Mouse (Mus musculus) natural killer cell, adult 2 months (primary cell): ENCODE results near the gene Olfr769.
"Not testable (repeated sequence)": the region's sequence is repeated elsewhere in the genome, so short reads cannot be mapped to it uniquely, and the experiment has no call there.

ENCODE experiments used
- DNase-seq, 2 experiments: peaks; one replicate each; pipeline ENCODE4 v3.0.0; 2022; ENCODE audit warnings: low spot score in 2 of 2

The Olfr769 gene

DNA sequence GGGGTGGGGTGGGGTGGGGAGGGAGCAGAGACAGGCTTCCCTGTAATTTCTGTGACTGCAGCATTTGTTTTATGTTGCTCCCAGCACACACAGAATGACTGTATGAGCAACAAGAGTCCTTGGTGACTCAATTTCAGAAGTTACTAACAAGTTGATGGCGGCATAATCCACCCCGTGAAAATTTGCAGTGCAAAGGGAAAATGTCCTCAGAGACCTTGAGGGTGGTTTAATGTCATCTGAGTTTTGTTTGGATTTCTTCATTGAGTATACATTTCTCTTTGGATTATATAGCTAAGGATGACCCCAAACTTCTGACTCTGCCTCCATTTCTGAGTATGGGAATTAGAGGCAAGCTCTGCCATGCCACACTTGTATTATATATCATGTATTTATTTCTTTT lies at the start of gene Olfr769:
TSS of gene Olfr769 (minus strand) at position 101 of the 400 bp plus-strand sequence.
- no peak for DNase-seq

- DNase-seq, result no peak
Measured at GRCm38 (mm10) chr10:129164651-129165050, 47.0 kb upstream of the Olfr769 start, which contains the start of gene Olfr771. Olfr771 (minus strand) TSS chr10:129164751.

DNA sequence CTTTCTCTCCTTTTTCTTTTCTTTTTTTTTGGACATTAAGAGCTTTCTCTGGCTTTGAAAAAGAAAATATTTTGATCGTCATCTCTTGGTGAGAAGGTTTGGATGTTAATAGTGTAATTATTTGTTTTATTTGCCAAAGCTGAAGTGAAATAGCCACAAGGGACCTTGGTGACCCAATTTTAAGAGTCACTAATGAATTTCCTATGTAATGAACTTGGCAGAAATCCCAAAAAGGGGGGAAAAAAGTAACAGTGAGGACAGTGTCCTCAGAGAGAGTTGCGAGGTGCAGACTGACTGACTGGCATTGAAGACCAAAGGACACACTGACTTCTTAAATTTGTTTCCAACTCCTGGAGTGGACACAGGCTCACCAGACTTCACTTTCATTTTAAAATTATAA lies 21.2 kb upstream of the Olfr769 start, which contains the start of gene Olfr770:
TSS of gene Olfr770 (minus strand) at position 101 of the 400 bp plus-strand sequence.
- DNase-seq, result no peak

DNA sequence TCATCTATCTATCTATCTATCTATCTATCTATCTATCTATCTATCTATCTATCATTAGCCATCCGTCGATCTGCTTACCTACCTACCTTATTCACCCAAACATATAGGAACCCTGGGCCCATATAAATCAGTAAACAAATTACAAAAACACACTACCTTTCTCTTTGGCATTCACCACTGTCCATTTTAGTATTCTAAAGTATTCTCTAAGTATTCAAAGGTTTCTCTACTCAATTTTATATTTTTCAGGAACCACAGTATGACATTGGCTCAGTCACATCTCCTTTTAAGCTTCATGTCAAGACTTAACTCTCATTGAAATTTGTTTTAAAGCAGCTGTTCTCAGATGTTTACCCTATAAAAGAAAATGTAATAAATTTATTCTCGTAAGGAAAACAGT lies 2.5 kb downstream of the Olfr769 start:
- DNase-seq, result no peak

- no peak for DNase-seq
Measured at GRCm38 (mm10) chr10:129101231-129101630, 16.4 kb downstream of the Olfr769 start.

DNA sequence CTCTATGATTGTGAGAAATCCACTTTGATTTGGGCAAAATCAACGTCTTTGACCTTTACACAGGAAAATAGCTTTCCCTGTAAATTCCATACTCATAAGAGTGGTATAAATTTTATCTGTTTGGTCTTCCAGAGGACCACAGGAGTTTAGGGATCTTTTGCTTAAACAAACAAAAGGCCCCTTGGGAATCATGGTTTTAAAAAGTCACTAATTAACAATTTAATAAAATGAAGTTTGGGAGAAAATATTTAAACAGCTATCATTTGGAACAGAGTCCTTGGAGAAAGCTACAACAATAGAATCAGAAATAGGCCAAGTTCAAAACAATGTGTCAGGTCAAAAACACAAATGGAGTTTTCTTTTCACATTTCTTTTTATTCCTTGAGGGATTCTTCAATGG lies 18.4 kb downstream of the Olfr769 start, which contains the start of gene Olfr768:
TSS of gene Olfr768 (minus strand) at position 101 of the 400 bp plus-strand sequence.
- no peak for DNase-seq

GRCm38 (mm10) chr10:129082810-129083209 lies 34.9 kb downstream of the Olfr769 start, which contains the start of gene Olfr767:
Olfr767 (minus strand) TSS chr10:129082910.
- DNase-seq, result not testable (repeated sequence)

- no peak for DNase-seq
Measured at GRCm38 (mm10) chr10:129068877-129069276, 48.8 kb downstream of the Olfr769 start, which contains the start of gene Olfr766-ps1. Olfr766-ps1 (minus strand) TSS chr10:129068977.
